Mouse (Mus musculus) CH12.LX (cell line): ENCODE measurements at regions not wholly inside any gene's neighbourhood (a gene's known extent, or its start where the extent isn't known, plus 50 kb on each side); places are given as distances from the start of the nearest gene placed in this dataset.

Experiments
- CTCF ChIP-seq, 2 experiments: IDR thresholded peaks in 1 of 2; conservative IDR thresholded peaks in 1 of 2; 2 replicates each; pipeline ENCODE4 v1.5.1; 2011 to 2012; ENCODE audit warnings: low read depth in 2 of 2, low read length in 2 of 2, improper control_type of control experiment in 1 of 2, inconsistent platforms in 1 of 2, mild to moderate bottlenecking in 1 of 2, moderate library complexity in 1 of 2
- E2F4 ChIP-seq: IDR thresholded peaks from 2 replicates; pipeline ENCODE4 v1.6.1; 2011; ENCODE audit warnings: low read depth, low read length, improper control_type of control experiment; ENCODE audit not compliant: insufficient replicate concordance
- EP300 ChIP-seq: IDR thresholded peaks from 2 replicates; pipeline ENCODE4 v1.6.1; 2011; ENCODE audit warnings: low read length, improper control_type of control experiment
- MAX ChIP-seq: IDR thresholded peaks from 2 replicates; pipeline ENCODE4 v1.6.1; 2011; ENCODE audit warnings: low read length, improper control_type of control experiment
- MXI1 ChIP-seq: IDR thresholded peaks from 2 replicates; pipeline ENCODE4 v1.6.1; 2011; ENCODE audit warnings: mild to moderate bottlenecking, low read depth, low read length, improper control_type of control experiment
- POLR2A ChIP-seq: IDR thresholded peaks from 2 replicates; pipeline ENCODE4 v1.6.1; 2011; ENCODE audit warnings: low read depth, mild to moderate bottlenecking, improper control_type of control experiment, low read length
- POLR2AphosphoS2 ChIP-seq: IDR thresholded peaks from 2 replicates; pipeline ENCODE4 v1.6.1; 2011; ENCODE audit warnings: low read depth, low read length, improper control_type of control experiment
- TBP ChIP-seq: conservative IDR thresholded peaks from 2 replicates; pipeline ENCODE4 v1.6.1; 2011; ENCODE audit warnings: low read depth, low read length, improper control_type of control experiment
- USF1 ChIP-seq: IDR thresholded peaks from 2 replicates; pipeline ENCODE4 v1.6.1; 2014; ENCODE audit warnings: low read depth, mild to moderate bottlenecking, inconsistent platforms, low read length, improper control_type of control experiment
- ZC3H11A ChIP-seq: IDR thresholded peaks from 2 replicates; pipeline ENCODE4 v1.6.1; 2012; ENCODE audit warnings: low read depth, mild to moderate bottlenecking, inconsistent platforms, low read length, improper control_type of control experiment
- ZKSCAN1 ChIP-seq: IDR thresholded peaks from 2 replicates; pipeline ENCODE4 v1.6.1; 2012; ENCODE audit warnings: low read depth, inconsistent platforms, low read length, improper control_type of control experiment, borderline replicate concordance

- TF ChIP-seq POLR2A (no peak), CTCF (conservative IDR thresholded peaks at IDR 0.05 in 1 of 2, IDR thresholded peaks at IDR 0.05 in 1 of 2; ENCODE audit: low read depth in 2 of 2, low read length in 2 of 2) (no peak), ZC3H11A (no peak), EP300 (no peak), MXI1 (no peak), MAX (no peak), USF1 (no peak), POLR2AphosphoS2 (no peak), ZKSCAN1 (no peak), E2F4 (no peak), TBP (no peak)
Measured at GRCm38 (mm10) chr2:43479871-43480270, 75.3 kb upstream of the Kynu start.
